Mouse (Mus musculus) intestine, postnatal 0 days (tissue): ENCODE data around the gene Ncam1. TPM values are rescaled to one million over a fixed set of nuclear protein-coding genes. Genes with fewer than 3 reads are reported as not detected.

Source experiments
- ATAC-seq: fragments of 200-750 bp; cut with Nextera tagmentation; 2 replicates; pipeline ENCODE4 v1.8.0; 2017; ENCODE audit warnings: mild to moderate bottlenecking, moderate TSS enrichment, moderate library complexity
- H3K27ac ChIP-seq: fragments of 300-500 bp; sonication (generic); 2 replicates; pipeline ENCODE4 v1.5.1; 2014; ENCODE audit warnings: mild to moderate bottlenecking, low read depth, low read length, moderate library complexity
- H3K27me3 ChIP-seq: fragments of 300-500 bp; sonication (generic); replicated peaks from 2 replicates; pipeline ENCODE4 v1.6.1; 2014; ENCODE audit warnings: low read length, mixed read lengths; ENCODE audit not compliant: control insufficient read depth, insufficient read depth
- H3K36me3 ChIP-seq: fragments of 300-500 bp; sonication (generic); 2 replicates; pipeline ENCODE4 v1.6.1; 2014; ENCODE audit warnings: mild to moderate bottlenecking, moderate library complexity; ENCODE audit not compliant: control insufficient read depth, insufficient read depth
- H3K4me1 ChIP-seq: fragments of 300-500 bp; sonication (generic); replicated peaks from 2 replicates; pipeline ENCODE4 v1.6.1; 2014; ENCODE audit warnings: antibody characterized with exemption, low read length, mixed read lengths; ENCODE audit not compliant: control insufficient read depth, insufficient read depth
- H3K4me2 ChIP-seq: fragments of 300-500 bp; sonication (generic); replicated peaks from 2 replicates; pipeline ENCODE4 v1.6.1; 2014; ENCODE audit warnings: low read depth, mild to moderate bottlenecking, moderate library complexity
- H3K4me3 ChIP-seq: fragments of 300-500 bp; sonication (generic); 2 replicates; pipeline ENCODE4 v1.5.1; 2014; ENCODE audit warnings: low read depth, low read length
- H3K9ac ChIP-seq: fragments of 300-500 bp; sonication (generic); 2 replicates; pipeline ENCODE4 v1.6.1; 2014; ENCODE audit warnings: mild to moderate bottlenecking, low read depth, low read length
- H3K9me3 ChIP-seq: fragments of 300-500 bp; sonication (generic); 2 replicates; pipeline ENCODE4 v1.6.1; 2016; ENCODE audit warnings: mixed run types; ENCODE audit not compliant: control insufficient read depth
- CTCF ChIP-seq: sonication (generic); IDR thresholded peaks from 2 replicates; pipeline ENCODE4 v1.5.1; 2016; ENCODE audit warnings: low read depth, mild to moderate bottlenecking, control low read depth, antibody characterized with exemption, moderate library complexity
- WGBS: fragments of 180-500 bp; shearing (Covaris S2); extraction: QIAGEN DNeasy Blood & Tissue Kit; methylation state at CpG from one replicate; pipeline ENCODE4 v1.1.7; 2014; 5-methylcytosine and 5-hydroxymethylcytosine counted together
- polyA plus RNA-seq: library from polyadenylated mRNA; unstranded; fragments of >200 nt; fragmentation: Nextera tagmentation; extraction: Ambion mirVana; gene quantifications from 2 replicates; pipeline ENCODE4 v1.2.1, GENCODE M21; 2015

Ncam1 gene
- polyA plus RNA-seq, 1 experiment from 2014 or later, result 23.7 TPM

DNA sequence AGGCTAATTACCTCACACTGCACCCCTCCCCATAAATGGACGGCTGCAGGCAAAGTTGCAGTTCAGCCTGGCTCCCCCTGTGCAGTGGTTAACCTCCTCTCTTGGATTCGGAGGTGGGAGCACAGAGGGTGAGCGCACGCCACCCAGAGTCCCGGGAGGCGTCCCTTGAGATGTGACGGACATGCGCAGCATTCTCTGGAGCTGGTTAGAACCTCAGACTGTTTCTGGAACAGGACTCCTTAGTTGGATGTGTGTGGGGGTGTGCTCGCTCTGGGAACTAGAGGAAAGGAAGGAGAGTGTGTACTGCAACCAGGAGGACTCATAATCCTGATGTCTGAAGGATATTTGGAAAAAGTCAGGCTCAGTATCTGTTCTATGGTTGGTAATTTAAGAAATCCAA lies 274.0 kb downstream of the Ncam1 start:
- H3K36me3 ChIP-seq, result no peaks in the 10 kb centered on the region
- no peak overlapping the region for H3K9ac ChIP-seq
- no peak overlapping the region for H3K4me3 ChIP-seq
- H3K9me3 ChIP-seq, result no peaks in the 10 kb centered on the region
- no peak for TF ChIP-seq CTCF
- no peaks in the 10 kb centered on the region for H3K27me3 ChIP-seq
- WGBS, result 83% methylated on average over 9 of the region's 9 CpGs
- ATAC-seq, result no peak
- H3K27ac ChIP-seq, result no peak overlapping the region
- H3K4me2 ChIP-seq, result no peak overlapping the region
- H3K4me1 ChIP-seq, result no peaks in the 10 kb centered on the region

DNA sequence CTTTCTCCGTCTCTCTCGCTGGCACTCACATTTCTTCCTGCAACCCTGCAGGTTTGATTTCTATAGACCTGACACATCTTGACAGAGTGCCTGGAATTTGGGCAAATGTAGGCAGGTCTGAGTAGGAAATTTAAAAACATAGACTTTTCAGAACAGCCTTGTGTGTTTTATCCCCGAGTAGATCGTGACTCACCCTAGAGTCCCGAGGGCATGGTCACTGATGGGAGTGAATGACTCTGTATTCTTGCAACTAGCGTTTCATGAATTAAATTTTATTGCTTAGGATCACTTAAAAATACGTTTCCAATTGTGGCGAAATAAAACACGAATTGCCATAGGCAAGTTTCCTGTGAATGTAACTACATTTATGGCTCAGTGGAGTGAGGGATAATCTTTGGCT lies 274.8 kb downstream of the Ncam1 start:
- no peak overlapping the region for H3K9ac ChIP-seq
- H3K9me3 ChIP-seq, result no peaks in the 10 kb centered on the region
- H3K27ac ChIP-seq, result no peak overlapping the region
- 82% methylated on average over 9 of the region's 9 CpGs for WGBS
- no peak overlapping the region for H3K4me3 ChIP-seq
- no peak for ATAC-seq
- no peaks in the 10 kb centered on the region for H3K27me3 ChIP-seq
- TF ChIP-seq CTCF, result no peak
- no peaks in the 10 kb centered on the region for H3K4me1 ChIP-seq
- no peak overlapping the region for H3K4me2 ChIP-seq
- no peaks in the 10 kb centered on the region; the same call in 1 of the 2 replicates for H3K36me3 ChIP-seq

DNA sequence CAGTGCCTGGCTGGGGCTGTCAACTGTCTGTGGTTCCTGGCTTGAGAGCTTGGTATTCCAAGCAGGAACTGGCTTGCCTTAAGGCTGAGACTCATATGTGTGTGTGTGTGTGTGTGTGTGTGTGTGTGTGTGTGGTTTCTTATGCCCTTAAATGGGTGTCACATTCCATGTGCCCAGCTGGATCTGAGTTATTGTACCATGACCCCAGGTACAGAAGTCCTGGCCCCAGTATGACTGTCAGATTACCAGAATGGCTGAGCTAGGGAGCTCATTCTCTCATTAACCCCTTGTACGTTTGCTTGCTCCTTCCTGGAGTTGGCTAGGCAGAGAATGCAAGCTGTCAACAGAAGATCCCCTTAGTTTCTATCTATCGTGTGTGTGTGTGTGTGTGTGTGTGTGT lies 284.4 kb downstream of the Ncam1 start:
- no peaks in the 10 kb centered on the region for H3K9me3 ChIP-seq
- no peaks in the 10 kb centered on the region for H3K27me3 ChIP-seq
- no peak overlapping the region for H3K27ac ChIP-seq
- peak; percentile 77 for ATAC-seq
- H3K4me3 ChIP-seq, result no peak overlapping the region
- H3K4me2 ChIP-seq, result no peak overlapping the region
- WGBS, result 62% methylated on average over 2 of the region's 2 CpGs
- H3K4me1 ChIP-seq, result no peaks in the 10 kb centered on the region
- no peak for TF ChIP-seq CTCF
- no peak overlapping the region for H3K9ac ChIP-seq
- H3K36me3 ChIP-seq, result no peaks in the 10 kb centered on the region; the same call in 1 of the 2 replicates

DNA sequence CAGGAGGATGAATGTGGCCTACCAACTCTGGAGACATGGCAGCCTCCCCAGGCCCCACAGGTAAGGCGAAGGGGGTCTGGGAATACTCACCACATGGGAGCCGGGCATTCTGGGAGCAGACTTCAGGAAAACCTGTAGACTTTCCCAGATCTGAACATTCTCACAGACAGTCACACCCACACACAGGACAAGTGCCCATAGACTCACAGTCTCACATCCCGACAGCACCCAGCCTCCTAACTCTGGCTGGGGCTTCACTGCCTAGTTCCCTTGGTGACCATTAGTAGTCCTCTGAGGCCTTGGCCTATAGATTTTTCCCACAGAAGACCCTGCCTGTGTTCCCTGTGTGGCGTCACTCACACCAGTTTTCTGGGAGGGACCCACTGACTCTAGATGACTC lies 288.1 kb downstream of the Ncam1 start:
- no peak for TF ChIP-seq CTCF
- no peak overlapping the region for H3K4me3 ChIP-seq
- ATAC-seq, result no peak

DNA sequence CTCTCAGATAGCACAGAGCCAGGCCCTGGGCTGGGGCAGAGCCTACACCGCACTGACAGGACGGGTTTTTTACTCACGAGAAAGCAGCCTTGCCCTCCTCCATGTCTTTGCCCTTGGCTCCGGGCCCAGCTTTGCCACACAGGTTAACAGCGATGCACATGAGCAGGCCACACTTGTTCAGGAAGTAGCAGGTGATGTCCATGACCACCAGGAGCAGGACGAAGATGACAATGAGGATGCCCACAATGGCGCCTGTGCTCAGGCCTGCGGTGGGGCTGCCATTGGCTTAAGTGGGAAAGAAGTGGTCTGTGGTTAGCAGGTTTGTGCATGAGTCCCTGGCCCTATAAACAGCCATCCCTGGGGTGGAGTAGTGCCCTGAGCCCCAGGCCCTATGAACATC lies 289.1 kb downstream of the Ncam1 start:
- no peak for TF ChIP-seq CTCF
- H3K36me3 ChIP-seq, result no peaks in the 10 kb centered on the region; the same call in 1 of the 2 replicates
- ATAC-seq, result no peak

More for the DNA sequence above, 288.1 kb downstream of the Ncam1 start:
- no peak overlapping the region for H3K27ac ChIP-seq
- H3K4me1 ChIP-seq, result no peaks in the 10 kb centered on the region
- WGBS, result 89% methylated on average over 4 of the region's 4 CpGs
- no peaks in the 10 kb centered on the region for H3K9me3 ChIP-seq
- H3K9ac ChIP-seq, result no peak overlapping the region
- no peaks in the 10 kb centered on the region for H3K27me3 ChIP-seq
- H3K36me3 ChIP-seq, result no peaks in the 10 kb centered on the region
- H3K4me2 ChIP-seq, result no peak overlapping the region

DNA sequence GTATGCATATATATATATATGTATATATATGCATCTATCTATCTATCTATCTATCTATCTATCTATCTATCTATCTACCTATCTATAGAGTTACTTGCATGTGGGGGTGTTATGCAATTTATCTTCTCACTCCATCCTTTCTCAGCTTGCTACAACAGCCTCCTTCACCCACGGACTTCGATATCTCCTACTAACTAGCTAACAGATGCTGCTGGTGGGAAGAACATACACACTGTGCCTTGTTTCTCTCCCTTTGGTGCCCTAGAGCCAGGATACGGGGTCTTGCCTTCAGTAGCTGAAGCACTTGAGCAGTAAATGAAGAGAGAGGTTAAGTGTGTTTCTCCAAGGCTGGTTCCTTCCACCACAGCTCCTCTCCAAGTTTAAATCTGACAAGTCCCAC lies 289.6 kb downstream of the Ncam1 start:
- H3K4me3 ChIP-seq, result no peak overlapping the region
- TF ChIP-seq CTCF, result no peak
- H3K4me2 ChIP-seq, result no peak overlapping the region
- H3K9ac ChIP-seq, result no peak overlapping the region
- no peak for ATAC-seq
- H3K9me3 ChIP-seq, result no peaks in the 10 kb centered on the region
- H3K4me1 ChIP-seq, result no peaks in the 10 kb centered on the region
- no peaks in the 10 kb centered on the region for H3K27me3 ChIP-seq
- no peak overlapping the region for H3K27ac ChIP-seq
- WGBS, result 95% methylated on average over 3 of the region's 3 CpGs
- no peaks in the 10 kb centered on the region; the same call in 1 of the 2 replicates for H3K36me3 ChIP-seq

More for the DNA sequence above, 289.1 kb downstream of the Ncam1 start:
- Histone ChIP-seq H3K27ac (no peak overlapping the region), H3K9me3 (no peaks in the 10 kb centered on the region), H3K27me3 (no peaks in the 10 kb centered on the region), H3K9ac (no peak overlapping the region), H3K4me1 (no peaks in the 10 kb centered on the region), H3K4me3 (no peak overlapping the region), H3K4me2 (no peak overlapping the region)
- 89% methylated on average over 8 of the region's 8 CpGs for WGBS
